Mouse (Mus musculus) mesoderm, embryonic 11.5 days (tissue): Measurements from ENCODE around the gene Gm21663.
A peak's percentile ranks its signal among the peaks of the same experiment; 100 is the strongest.
"Not testable (repeated sequence)": the region's sequence is repeated elsewhere in the genome, so short reads cannot be mapped to it uniquely, and the experiment has no call there.

ENCODE experiments used
- DNase-seq: peaks from one replicate; pipeline ENCODE4 v3.0.0-alpha.2; 2012; ENCODE audit warnings: low read depth, low spot score

The Gm21663 gene

DNA sequence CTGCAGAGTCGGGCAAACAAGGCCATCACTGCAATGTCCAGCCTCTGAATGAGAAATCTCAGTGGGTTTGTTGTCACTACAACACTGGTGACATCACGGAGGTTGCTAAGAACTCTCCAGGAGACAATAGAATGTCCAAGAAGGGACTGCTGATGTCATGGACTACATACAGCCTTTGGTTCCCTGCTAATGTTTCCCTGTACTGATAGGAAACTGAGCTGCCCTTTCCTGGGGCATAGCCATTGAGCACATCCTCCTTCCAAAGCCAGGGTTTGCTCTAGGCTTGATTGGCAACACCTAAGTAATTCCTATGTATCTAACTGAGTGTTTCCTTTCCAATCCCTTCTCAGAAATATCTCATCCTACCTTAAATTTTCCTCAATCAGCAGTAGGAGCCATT, at the start of gene Gm21663:
Gene Gm21663, minus strand, starts transcription at position 101 of the 400 bp plus-strand sequence.
- DNase-seq, result not testable (repeated sequence)

DNA sequence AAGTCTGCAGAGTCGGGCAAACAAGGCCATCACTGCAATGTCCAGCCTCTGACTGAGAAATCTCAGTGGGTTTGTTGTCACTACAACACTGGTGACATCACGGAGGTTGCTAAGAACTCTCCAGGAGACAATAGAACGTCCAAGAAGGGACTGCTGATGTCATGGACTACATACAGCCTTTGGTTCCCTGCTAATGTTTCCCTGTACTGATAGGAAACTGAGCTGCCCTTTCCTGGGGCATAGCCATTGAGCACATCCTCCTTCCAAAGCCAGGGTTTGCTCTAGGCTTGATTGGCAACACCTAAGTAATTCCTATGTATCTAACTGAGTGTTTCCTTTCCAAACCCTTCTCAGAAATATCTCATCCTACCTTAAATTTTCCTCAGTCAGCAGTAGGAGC, 46.4 kb upstream of the Gm21663 start, which contains the start of gene Gm21698:
Gene Gm21698, minus strand, starts transcription at position 101 of the 400 bp plus-strand sequence.
- not testable (repeated sequence) for DNase-seq

DNA sequence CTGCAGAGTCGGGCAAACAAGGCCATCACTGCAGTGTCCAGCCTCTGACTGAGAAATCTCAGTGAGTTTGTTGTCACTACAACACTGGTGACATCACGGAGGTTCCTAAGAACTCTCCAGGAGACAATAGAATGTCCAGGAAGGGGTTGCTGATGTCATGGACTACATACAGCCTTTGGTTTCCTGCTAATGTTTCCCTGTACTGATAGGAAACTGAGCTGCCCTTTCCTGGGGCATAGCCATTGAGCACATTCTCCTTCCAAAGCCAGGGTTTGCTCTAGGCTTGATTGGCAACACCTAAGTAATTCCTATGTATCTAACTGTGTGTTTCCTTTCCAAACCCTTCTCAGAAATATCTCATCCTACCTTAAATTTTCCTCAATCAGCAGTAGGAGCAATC, 30.4 kb upstream of the Gm21663 start, which contains the start of gene Gm21680:
Gene Gm21680, minus strand, starts transcription at position 101 of the 400 bp plus-strand sequence.
- DNase-seq, result not testable (repeated sequence)

DNA sequence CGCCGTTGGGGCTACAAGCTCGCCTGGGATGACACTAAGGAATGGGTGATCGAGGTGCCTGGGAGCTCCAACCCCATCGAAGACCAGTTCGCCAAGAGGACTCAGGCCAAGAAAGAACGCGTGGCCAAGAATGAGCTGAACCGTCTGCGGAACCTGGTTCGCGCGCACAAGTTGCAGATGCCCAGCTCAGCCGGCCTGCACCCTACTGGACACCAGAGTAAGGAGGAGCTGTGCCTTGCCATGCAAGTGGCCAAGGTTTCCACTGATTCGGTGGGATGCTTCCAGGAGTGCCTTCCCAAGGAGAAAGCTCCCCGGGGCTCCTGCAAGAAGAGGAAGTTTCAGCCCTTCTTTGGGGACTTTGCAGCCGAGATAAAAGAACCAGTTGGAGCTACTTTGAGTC, 14.9 kb upstream of the Gm21663 start:
- DNase-seq, result not testable (repeated sequence)

DNA sequence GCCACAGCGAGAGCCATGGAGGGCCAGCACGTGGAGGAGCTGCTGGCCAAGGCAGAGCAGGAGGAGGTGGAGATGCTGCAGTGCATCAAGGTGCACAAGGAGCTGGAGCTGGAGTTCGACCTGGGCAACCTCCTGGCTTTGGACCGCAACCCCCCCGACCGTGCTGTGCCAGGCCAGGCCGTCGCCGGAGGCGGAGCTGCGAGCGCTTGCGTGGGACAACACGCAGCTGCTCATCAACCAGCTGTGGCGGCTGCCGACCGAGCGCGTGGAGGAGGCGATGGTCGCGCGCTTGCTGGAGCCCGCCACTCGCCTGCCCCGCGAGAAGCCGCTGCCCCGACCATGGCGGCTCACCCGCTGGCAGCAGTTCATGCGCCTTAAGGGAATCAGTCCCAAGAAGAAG, 14.4 kb upstream of the Gm21663 start:
- DNase-seq, result peak; percentile 20

DNA sequence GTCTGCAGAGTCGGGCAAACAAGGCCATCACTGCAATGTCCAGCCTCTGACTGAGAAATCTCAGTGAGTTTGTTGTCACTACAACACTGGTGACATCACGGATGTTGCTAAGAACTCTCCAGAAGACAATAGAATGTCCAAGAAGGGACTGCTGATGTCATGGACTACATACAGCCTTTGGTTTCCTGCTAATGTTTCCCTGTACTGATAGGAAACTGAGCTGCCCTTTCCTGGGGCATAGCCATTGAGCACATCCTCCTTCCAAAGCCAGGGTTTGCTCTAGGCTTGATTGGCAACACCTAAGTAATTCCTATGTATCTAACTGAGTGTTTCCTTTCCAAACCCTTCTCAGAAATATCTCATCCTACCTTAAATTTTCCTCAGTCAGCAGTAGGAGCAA, 12.1 kb upstream of the Gm21663 start, which contains the start of gene Gm21671:
Gene Gm21671, minus strand, starts transcription at position 101 of the 400 bp plus-strand sequence.
- not testable (repeated sequence) for DNase-seq

DNA sequence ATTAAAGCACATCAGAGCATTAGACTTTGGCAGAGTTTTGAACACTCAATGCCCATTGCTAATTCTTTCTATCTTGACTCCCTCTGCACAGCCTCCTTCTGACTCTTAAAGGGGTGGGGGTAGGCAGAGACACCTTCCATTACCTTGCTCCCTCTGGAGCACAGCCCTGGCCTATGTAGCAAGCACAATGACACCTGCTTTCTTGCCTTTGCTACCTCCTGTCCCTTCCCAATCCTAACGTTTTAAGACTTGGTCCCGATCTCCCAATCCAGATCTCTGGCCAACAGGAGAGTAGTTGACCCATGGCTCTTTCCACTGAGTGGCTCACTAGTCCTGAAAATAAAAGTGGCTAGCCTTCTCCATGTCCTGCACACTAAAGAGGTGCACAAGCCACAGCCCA, 3.2 kb upstream of the Gm21663 start:
- not testable (repeated sequence) for DNase-seq

DNA sequence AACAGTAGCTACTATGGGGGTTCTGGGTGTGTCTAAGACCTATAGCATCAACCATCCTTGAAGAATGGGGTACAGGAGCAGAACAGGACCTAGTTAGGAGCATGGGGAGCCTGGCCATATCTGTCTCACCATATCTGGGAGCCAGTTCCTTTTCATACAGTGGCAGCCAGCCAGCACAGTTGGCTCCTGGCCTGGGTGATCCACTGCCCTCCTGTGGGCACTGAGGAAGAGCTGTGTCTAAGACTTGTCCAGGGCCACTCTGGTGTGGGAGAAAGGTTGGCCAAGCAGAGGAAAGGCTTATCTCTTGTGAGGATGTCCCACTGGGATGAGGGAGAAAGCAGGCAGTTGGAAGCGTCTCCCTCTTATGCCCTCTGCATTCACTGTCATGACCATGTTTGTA, 50.9 kb downstream of the Gm21663 start:
- DNase-seq, result no peak

DNA sequence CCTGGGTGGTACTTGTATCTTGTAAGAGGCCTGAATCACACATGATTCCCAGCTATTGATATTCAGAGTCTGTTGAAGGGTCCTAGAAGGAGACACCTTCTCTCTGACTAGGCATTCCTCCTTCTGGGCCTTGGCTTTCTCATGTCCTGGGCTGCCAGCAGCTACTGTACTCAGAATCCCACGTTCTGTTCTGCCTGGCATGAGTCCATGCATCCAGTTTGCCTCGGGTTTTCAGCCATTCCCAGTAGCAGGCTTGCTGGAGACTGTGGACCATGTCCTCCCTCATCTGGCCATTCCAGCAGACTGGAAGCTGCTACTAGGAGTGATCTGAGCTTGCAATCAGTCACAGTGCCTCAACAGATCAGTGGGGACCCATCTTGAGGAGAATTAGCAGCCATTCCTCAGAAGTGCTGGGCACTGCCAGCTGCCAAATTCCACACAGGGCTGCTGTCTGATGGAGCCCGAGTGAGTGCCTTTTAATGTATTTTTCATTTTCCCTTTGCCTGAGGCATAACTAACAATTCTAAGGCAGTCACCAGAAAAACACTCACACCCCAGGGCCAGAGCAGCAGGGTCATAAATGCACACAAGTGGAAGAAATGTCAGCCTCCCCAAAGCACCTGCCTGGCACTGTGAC, 52.3 kb downstream of the Gm21663 start:
- no peak for DNase-seq

DNA sequence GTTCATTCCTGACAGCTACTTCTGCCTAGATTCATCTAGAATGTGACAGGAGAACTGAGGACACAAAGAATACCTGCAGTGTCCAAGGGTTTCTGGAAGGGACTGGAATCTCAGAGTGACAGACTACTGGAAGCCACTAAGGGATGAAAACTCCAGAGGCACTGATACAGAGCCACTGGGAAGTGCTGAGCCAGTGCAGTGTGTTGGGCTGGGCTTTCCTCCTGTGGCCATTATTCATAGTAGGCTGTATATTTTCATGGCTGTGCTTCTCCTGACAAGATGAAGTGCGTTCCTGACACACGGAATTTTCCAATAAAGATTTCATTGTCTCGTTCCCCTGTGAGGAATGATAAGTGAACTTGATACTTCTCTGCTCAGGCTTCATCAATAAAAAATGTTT, 55.5 kb downstream of the Gm21663 start:
- DNase-seq, result peak; percentile 29
